Mouse (Mus musculus): ENCODE results near the gene Cluh. TPM values are rescaled to one million over a fixed set of nuclear protein-coding genes. Genes with fewer than 3 reads are reported as not detected.
A peak's percentile ranks its signal among the peaks of the same experiment; 100 is the strongest.

Cluh gene
- total and polyA plus RNA-seq, 3 experiments: 63.1 to 151 (median 86.4) TPM

- TF ChIP-seq RCOR1 (conservative IDR thresholded peaks at IDR 0.05; ENCODE audit: low read depth, low read length) (no peak), MXI1 (IDR thresholded peaks at IDR 0.05; ENCODE audit: low read depth, low read length) (0 out of 2 replicates have a peak, but pooled peaks have one; percentile 35), MAX (IDR thresholded peaks at IDR 0.05; ENCODE audit: low read length) (no peak), PAX5 (IDR thresholded peaks at IDR 0.05; ENCODE audit: low read length) (no peak), TBP (conservative IDR thresholded peaks at IDR 0.05; ENCODE audit: low read depth, low read length) (no peak), RAD21 (IDR thresholded peaks at IDR 0.05; ENCODE audit: low read depth, low read length) (peak; percentile 93), GABPA (IDR thresholded peaks at IDR 0.05; ENCODE audit: insufficient replicate concordance, low read depth, low read length) (no peak), IRF4 (IDR thresholded peaks at IDR 0.05; ENCODE audit: low read depth, low read length) (no peak), POLR2A (IDR thresholded peaks at IDR 0.05; ENCODE audit: low read depth, low read length) (no peak), MYC (IDR thresholded peaks at IDR 0.05; ENCODE audit: low read depth, low read length) (0 out of 2 replicates have a peak, but pooled peaks have one; percentile 22), TCF12 (IDR thresholded peaks at IDR 0.05; ENCODE audit: low read depth, low read length) (no peak), NELFE (IDR thresholded peaks at IDR 0.05; ENCODE audit: low read depth, low read length) (peak; percentile 14; the same call in 1 of the 2 replicates), USF2 (conservative IDR thresholded peaks at IDR 0.05; ENCODE audit: low read depth, low read length) (no peak)
These were observed 14.6 kb upstream of the Cluh start (continued) for GRCm38 (mm10) chr11:74634490-74635275.

GRCm38 (mm10) chr11:74637486-74637885 lies 11.8 kb upstream of the Cluh start:
- in situ Hi-C loops (cut with MboI; ENCODE audit: low pct_ligation_motif_present, low pct_unique_long_range_greater_than_20kb, low sequenced_read_pairs): loop anchor here (25.0 kb wide), 1 partner anchor 525 kb away; the partner anchor contains the start of gene Hic1
- Histone ChIP-seq H3K36me3 (replicated peaks in 1 of 2; ENCODE audit: control insufficient read depth in 1 of 2, insufficient read depth in 1 of 2, low read length in 1 of 2) (no peaks in the 10 kb centered on the region), H3K4me3 (replicated peaks in 1 of 3; ENCODE audit: low read depth in 2 of 3, low read length in 2 of 3, poor library complexity in 1 of 3) (peak overlapping the region in 2 of 3 experiments; percentile 45 to 64), H3K79me2 (replicated peaks; ENCODE audit: control insufficient read depth, extremely low read depth, insufficient read depth, poor library complexity, severe bottlenecking) (no peaks in the 10 kb centered on the region), H3K27ac (ENCODE audit: insufficient read depth, low read depth) (no peak overlapping the region), H3K9me3 (replicated peaks; ENCODE audit: low read length) (no peaks in the 10 kb centered on the region), H3K9ac (ENCODE audit: insufficient read depth, low read depth) (no peak overlapping the region), H3K4me1 (ENCODE audit: control insufficient read depth in 1 of 2, insufficient read depth in 2 of 2) (peaks cover 10 to 28% of the 10 kb centered on the region in 2 experiments), H3K27me3 (replicated peaks) (peaks cover 70% of the 10 kb centered on the region), H3K4me2 (ENCODE audit: insufficient read depth, low read depth, poor library complexity, severe bottlenecking) (peak overlapping the region; percentile 79)
- TF ChIP-seq NRF1 (IDR thresholded peaks at IDR 0.05; ENCODE audit: low read depth, low read length): no peak
- TF ChIP-seq USF2 (conservative IDR thresholded peaks at IDR 0.05; ENCODE audit: low read depth, low read length): no peak
- no peak for TF ChIP-seq HCFC1 (IDR thresholded peaks at IDR 0.05; ENCODE audit: low read depth, low read length)
- no peak for TF ChIP-seq MEF2A (IDR thresholded peaks at IDR 0.05; ENCODE audit: borderline replicate concordance, low read depth, low read length)
- no peak for TF ChIP-seq CHD1 (IDR thresholded peaks at IDR 0.05; ENCODE audit: low read depth, low read length)
- TF ChIP-seq E2F4 (IDR thresholded peaks at IDR 0.05; ENCODE audit: insufficient replicate concordance, low read depth, low read length): no peak
- TF ChIP-seq CTCF (conservative IDR thresholded peaks at IDR 0.05 in 1 of 2, IDR thresholded peaks at IDR 0.05 in 1 of 2; ENCODE audit: low read depth in 2 of 2, low read length in 2 of 2): no peak
- TF ChIP-seq JUN (IDR thresholded peaks at IDR 0.05; ENCODE audit: insufficient read depth, low read depth, low read length): no peak
- TF ChIP-seq KAT2A (IDR thresholded peaks at IDR 0.05; ENCODE audit: insufficient replicate concordance, low read length): no peak
- no peak for TF ChIP-seq RAD21 (IDR thresholded peaks at IDR 0.05; ENCODE audit: low read depth, low read length)
- TF ChIP-seq MAFK (IDR thresholded peaks at IDR 0.05; ENCODE audit: insufficient replicate concordance, low read length): no peak
- TF ChIP-seq SMC3 (IDR thresholded peaks at IDR 0.05; ENCODE audit: low read depth, low read length): no peak
- TF ChIP-seq UBTF (IDR thresholded peaks at IDR 0.05; ENCODE audit: low read depth, low read length): no peak
- TF ChIP-seq CHD2 (IDR thresholded peaks at IDR 0.05; ENCODE audit: low read length): no peak
- dilution Hi-C loops (cut with MboI; ENCODE audit: extremely low pct_ligation_motif_present, extremely low pct_unique_long_range_greater_than_20kb, low sequenced_read_pairs): no loop called here
- DNase-seq (ENCODE audit: extremely low read depth): no peak

Data from CH12.LX (cell line).